Mouse (Mus musculus) forebrain, embryonic 11.5 days (tissue): ENCODE results near the gene Mcpt4. TPM values are rescaled to one million over a fixed set of nuclear protein-coding genes. Genes with fewer than 3 reads are reported as not detected.
"Not testable (repeated sequence)": the region's sequence is repeated elsewhere in the genome, so short reads cannot be mapped to it uniquely, and the experiment has no call there.

Source experiments
- ATAC-seq: fragments of 200-750 bp; cut with Nextera tagmentation; replicated peaks from 2 replicates; pipeline ENCODE4 v1.8.0; 2017; ENCODE audit warnings: moderate TSS enrichment; ENCODE audit not compliant: low FRiP score
- DNase-seq: peaks from one replicate; pipeline ENCODE4 v3.0.0-alpha.2; 2017; ENCODE audit warnings: low spot score
- H3K27ac ChIP-seq: fragments of 300-500 bp; sonication (generic); 2 replicates; pipeline ENCODE4 v1.5.1; 2014; ENCODE audit warnings: low read depth, low read length
- H3K27me3 ChIP-seq: fragments of 300-500 bp; sonication (generic); 2 replicates; pipeline ENCODE4 v1.6.1; 2014; ENCODE audit warnings: mild to moderate bottlenecking, low read length, mixed read lengths; ENCODE audit not compliant: control insufficient read depth, insufficient read depth
- H3K36me3 ChIP-seq: fragments of 300-500 bp; sonication (generic); 2 replicates; pipeline ENCODE4 v1.6.1; 2014; ENCODE audit warnings: mild to moderate bottlenecking, low read length, moderate library complexity, mixed read lengths; ENCODE audit not compliant: control insufficient read depth, insufficient read depth
- H3K4me1 ChIP-seq: fragments of 300-500 bp; sonication (generic); replicated peaks from 2 replicates; pipeline ENCODE4 v1.6.1; 2014; ENCODE audit warnings: low read length, mixed read lengths; ENCODE audit not compliant: control insufficient read depth, insufficient read depth
- H3K4me2 ChIP-seq: fragments of 300-500 bp; sonication (generic); 2 replicates; pipeline ENCODE4 v1.6.1; 2014; ENCODE audit warnings: low read depth, mild to moderate bottlenecking, low read length, moderate library complexity, mixed read lengths; ENCODE audit not compliant: severe bottlenecking
- H3K4me3 ChIP-seq: fragments of 300-500 bp; sonication (generic); 2 replicates; pipeline ENCODE4 v1.5.1; 2014; ENCODE audit warnings: low read depth, low read length
- H3K9ac ChIP-seq: fragments of 300-500 bp; sonication (generic); 2 replicates; pipeline ENCODE4 v1.6.1; 2014; ENCODE audit warnings: low read length
- H3K9me3 ChIP-seq: fragments of 300-500 bp; sonication (generic); 2 replicates; pipeline ENCODE4 v1.6.1; 2016; ENCODE audit warnings: low read length, mixed read lengths; ENCODE audit not compliant: control insufficient read depth
- WGBS: fragments of 180-500 bp; shearing (Covaris S2); extraction: QIAGEN DNeasy Blood & Tissue Kit; methylation state at CpG from one replicate; pipeline ENCODE4 v1.1.7; 2014; 5-methylcytosine and 5-hydroxymethylcytosine counted together
- microRNA-seq: library from miRNA; unstranded; fragments of <30 nt; microRNA quantifications from one replicate; pipeline ENCODE4, GENCODE M21; 2016; ENCODE audit not compliant: insufficient number of aligned reads
- polyA plus RNA-seq: library from polyadenylated mRNA; unstranded; fragments of >200 nt; fragmentation: Nextera tagmentation; extraction: Ambion mirVana; gene quantifications from 2 replicates; pipeline ENCODE4 v1.2.1, GENCODE M21; 2014

Mcpt4 gene
- polyA plus RNA-seq, 1 experiment from 2014 or later = not detected

- not testable (repeated sequence) for H3K36me3 ChIP-seq, H3K4me2 ChIP-seq, H3K9me3 ChIP-seq, H3K4me1 ChIP-seq, ATAC-seq, H3K9ac ChIP-seq, H3K4me3 ChIP-seq, H3K27ac ChIP-seq, H3K27me3 ChIP-seq, DNase-seq
- 79% methylated on average over 3 of the region's 3 CpGs for WGBS
These were observed 44.4 kb downstream of the Mcpt4 start, which contains the start of gene Mcpt1 for GRCm38 (mm10) chr14:56017671-56018070. Mcpt1 (plus strand) TSS chr14:56017971.

DNA sequence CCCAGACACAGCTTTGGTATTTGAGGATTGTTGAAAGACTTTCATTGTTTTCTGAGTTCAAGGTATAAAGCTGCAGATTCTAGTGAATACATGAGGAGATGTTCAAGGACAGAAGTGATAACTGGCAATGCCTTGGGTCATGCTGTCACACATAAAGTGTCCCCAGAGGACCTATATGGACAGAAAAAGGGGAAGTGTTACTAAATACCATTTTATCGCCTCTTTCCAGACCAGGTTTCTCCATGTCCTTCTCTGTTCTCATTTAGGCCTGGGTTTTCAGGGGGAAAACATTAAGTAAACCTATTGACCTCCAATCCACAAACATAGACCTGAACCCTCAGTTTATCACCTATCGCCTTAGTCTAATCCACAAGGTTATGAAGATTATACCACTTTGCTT, 48.2 kb downstream of the Mcpt4 start:
- Histone ChIP-seq H3K27me3 (no peaks in the 10 kb centered on the region), H3K27ac (no peak overlapping the region), H3K4me1 (no peaks in the 10 kb centered on the region), H3K9ac (no peak overlapping the region), H3K4me2 (no peak overlapping the region), H3K4me3 (no peak overlapping the region), H3K36me3 (no peaks in the 10 kb centered on the region), H3K9me3 (no peaks in the 10 kb centered on the region)
- 92% methylated on average over 2 of the region's 2 CpGs for WGBS
- ATAC-seq (no peak), DNase-seq (no peak)

DNA sequence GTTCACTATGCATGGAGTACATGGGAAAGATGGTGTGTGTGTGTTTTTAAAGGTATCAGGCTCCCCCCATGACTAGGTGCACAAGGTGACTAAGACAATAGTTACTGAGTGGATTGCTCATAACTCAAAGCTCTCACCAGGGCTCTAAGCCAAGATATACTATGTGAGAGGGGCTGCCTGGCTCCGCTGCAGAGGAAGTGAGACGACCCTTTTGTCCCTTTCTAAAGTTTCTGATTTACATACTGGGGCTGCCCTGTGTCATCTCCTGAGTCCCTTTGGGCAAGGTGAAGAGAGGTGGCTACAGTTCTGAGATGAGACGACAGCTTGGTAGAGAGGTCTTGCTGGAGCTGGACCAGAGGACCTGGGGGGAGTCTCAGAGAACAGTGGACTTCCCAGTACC, 49.0 kb downstream of the Mcpt4 start:
- WGBS = 65% methylated on average over 3 of the region's 3 CpGs
- Histone ChIP-seq H3K36me3 (no peaks in the 10 kb centered on the region), H3K4me3 (no peak overlapping the region), H3K27me3 (no peaks in the 10 kb centered on the region), H3K4me1 (no peaks in the 10 kb centered on the region), H3K27ac (no peak overlapping the region), H3K9me3 (no peaks in the 10 kb centered on the region), H3K9ac (no peak overlapping the region), H3K4me2 (no peak overlapping the region)
- DNase-seq = no peak
- ATAC-seq = no peak

Small RNA genes within 50 kb of the gene (microRNA-seq; reads per million reads assigned to microRNA genes)
- gene Mir6949 = not detected

Other genes with a start within 250 kb of the Mcpt4 start
- 30.8 and 32.7 TPM in 2 replicates for gene Nfatc4, start 239.2 kb downstream of the Mcpt4 start, polyA plus RNA-seq
- 20.2 and 20.3 TPM in 2 replicates for gene Nynrin, start 208.3 kb downstream of the Mcpt4 start, polyA plus RNA-seq
- 0.37 TPM in 1 of 2 replicates, not detected in the other for gene Cbln3, start 177.9 kb downstream of the Mcpt4 start, polyA plus RNA-seq
- 13.6 and 14.9 TPM in 2 replicates for gene Khnyn, start 177.4 kb downstream of the Mcpt4 start, polyA plus RNA-seq
- gene Sdr39u1, start 162.0 kb downstream of the Mcpt4 start, polyA plus RNA-seq = 38.0 and 48.6 TPM in 2 replicates
- gene Cma1, start 117.6 kb downstream of the Mcpt4 start, polyA plus RNA-seq = not detected in 2 replicates
- not detected in 2 replicates for gene Cma2, start 111.3 kb downstream of the Mcpt4 start, polyA plus RNA-seq
- not detected in 2 replicates for gene Mcpt1, start 44.3 kb downstream of the Mcpt4 start, polyA plus RNA-seq
- gene Mcpt9, start 31.8 kb downstream of the Mcpt4 start, polyA plus RNA-seq = not detected in 2 replicates
- gene Mcpt2, start 20.3 kb downstream of the Mcpt4 start, polyA plus RNA-seq = not detected in 2 replicates
- gene Mcpt8, start 23.0 kb upstream of the Mcpt4 start, polyA plus RNA-seq = not detected in 2 replicates
- not detected in 2 replicates for gene Ctsg, start 40.3 kb upstream of the Mcpt4 start, polyA plus RNA-seq
- gene Gzme, start 58.3 kb upstream of the Mcpt4 start, polyA plus RNA-seq = not detected in 2 replicates
- not detected in 2 replicates for gene Gzmd, start 70.3 kb upstream of the Mcpt4 start, polyA plus RNA-seq
- gene Gzmg, start 97.3 kb upstream of the Mcpt4 start, polyA plus RNA-seq = not detected in 2 replicates
- gene Gzmn, start 112.3 kb upstream of the Mcpt4 start, polyA plus RNA-seq = not detected in 2 replicates
- gene Gzmf, start 149.1 kb upstream of the Mcpt4 start, polyA plus RNA-seq = not detected in 2 replicates
- not detected in 2 replicates for gene Gzmc, start 172.3 kb upstream of the Mcpt4 start, polyA plus RNA-seq
- not detected in 2 replicates for gene Gzmb, start 199.9 kb upstream of the Mcpt4 start, polyA plus RNA-seq